Mouse (Mus musculus) brown adipose tissue, adult 24 weeks (tissue): ENCODE data around the gene Itm2b. TPM values are rescaled to one million over a fixed set of nuclear protein-coding genes. Genes with fewer than 3 reads are reported as not detected.

ENCODE experiments used
- H3K27ac ChIP-seq: fragments of 200-500 bp; replicated peaks from 2 replicates; pipeline ENCODE4 v1.5.1; 2012; ENCODE audit warnings: low read depth, mild to moderate bottlenecking, low read length
- H3K4me1 ChIP-seq: fragments of 200-500 bp; 2 replicates; pipeline ENCODE4 v1.6.1; 2012; ENCODE audit warnings: low read length, mixed read lengths; ENCODE audit not compliant: control insufficient read depth, insufficient read depth, insufficient read length
- H3K4me3 ChIP-seq: fragments of 200-500 bp; 2 replicates; pipeline ENCODE4 v1.5.1; 2012; ENCODE audit warnings: low read depth, mild to moderate bottlenecking, low read length, moderate library complexity; ENCODE audit not compliant: insufficient read depth
- polyA plus RNA-seq: library from polyadenylated mRNA; stranded (reverse); fragments of >200 nt; gene quantifications from 2 replicates; pipeline ENCODE4 v1.2.4, GENCODE M21; 2012; ENCODE audit not compliant: missing spikeins, insufficient read depth, insufficient read length

Gene Itm2b
- 1,115 and 1,308 TPM in 2 replicates for polyA plus RNA-seq

GRCm38 (mm10) chr14:73384913-73385719 is at the start of gene Itm2b:
Gene Itm2b, minus strand, starts transcription at chr14:73385289.
- Histone ChIP-seq H3K4me1 (peaks cover 20% of the 10 kb centered on the region), H3K27ac (peak within 1 kb of the TSS; percentile 88), H3K4me3 (peak within 1 kb of the TSS; percentile 85)

GRCm38 (mm10) chr14:73433487-73433886 is 48.4 kb upstream of the Itm2b start:
- H3K27ac ChIP-seq = peak overlapping the region; percentile 76
- H3K4me3 ChIP-seq = no peak overlapping the region
- 0 out of 2 replicates have a peak, but pooled peaks cover 3% of the 10 kb centered on the region for H3K4me1 ChIP-seq

- Histone ChIP-seq H3K4me1 (0 out of 2 replicates have a peak, but pooled peaks cover 3% of the 10 kb centered on the region), H3K27ac (no peak overlapping the region)
Observed at GRCm38 (mm10) chr14:73430571-73430970, 45.5 kb upstream of the Itm2b start.

GRCm38 (mm10) chr14:73425571-73426041 is 40.5 kb upstream of the Itm2b start:
- Histone ChIP-seq H3K27ac (no peak overlapping the region), H3K4me1 (no peaks in the 10 kb centered on the region), H3K4me3 (no peak overlapping the region)

More at GRCm38 (mm10) chr14:73430571-73430970, 45.5 kb upstream of the Itm2b start:
- H3K4me3 ChIP-seq = no peak overlapping the region

GRCm38 (mm10) chr14:73424961-73425360 is 39.9 kb upstream of the Itm2b start:
- Histone ChIP-seq H3K27ac (no peak overlapping the region), H3K4me3 (no peak overlapping the region), H3K4me1 (no peaks in the 10 kb centered on the region)

GRCm38 (mm10) chr14:73423542-73423941 is 38.5 kb upstream of the Itm2b start:
- H3K4me3 ChIP-seq = no peak overlapping the region
- no peak overlapping the region for H3K27ac ChIP-seq
- H3K4me1 ChIP-seq = no peaks in the 10 kb centered on the region

GRCm38 (mm10) chr14:73422621-73423020 is 37.5 kb upstream of the Itm2b start:
- Histone ChIP-seq H3K27ac (no peak overlapping the region), H3K4me3 (no peak overlapping the region), H3K4me1 (no peaks in the 10 kb centered on the region)

GRCm38 (mm10) chr14:73421580-73421979 is 36.5 kb upstream of the Itm2b start:
- Histone ChIP-seq H3K4me3 (no peak overlapping the region), H3K27ac (no peak overlapping the region), H3K4me1 (no peaks in the 10 kb centered on the region)

GRCm38 (mm10) chr14:73420138-73420745 is 35.2 kb upstream of the Itm2b start:
- Histone ChIP-seq H3K27ac (no peak overlapping the region), H3K4me1 (no peaks in the 10 kb centered on the region), H3K4me3 (no peak overlapping the region)

- Histone ChIP-seq H3K4me3 (no peak overlapping the region), H3K4me1 (no peaks in the 10 kb centered on the region), H3K27ac (no peak overlapping the region)
Observed at GRCm38 (mm10) chr14:73416511-73416910, 31.4 kb upstream of the Itm2b start.

GRCm38 (mm10) chr14:73415376-73416035 is 30.4 kb upstream of the Itm2b start:
- Histone ChIP-seq H3K27ac (no peak overlapping the region), H3K4me3 (no peak overlapping the region), H3K4me1 (peaks cover 2% of the 10 kb centered on the region; the same call in 1 of the 2 replicates)

- H3K4me3 ChIP-seq = no peak overlapping the region
- peaks cover 10% of the 10 kb centered on the region for H3K4me1 ChIP-seq
- H3K27ac ChIP-seq = no peak overlapping the region
Observed at GRCm38 (mm10) chr14:73411729-73412128, 26.6 kb upstream of the Itm2b start.

- Histone ChIP-seq H3K4me3 (no peak overlapping the region), H3K27ac (no peak overlapping the region)
Observed at GRCm38 (mm10) chr14:73410083-73410482, 25.0 kb upstream of the Itm2b start.

GRCm38 (mm10) chr14:73408223-73408845 is 23.2 kb upstream of the Itm2b start:
- H3K27ac ChIP-seq = no peak overlapping the region
- peaks cover 10% of the 10 kb centered on the region for H3K4me1 ChIP-seq
- no peak overlapping the region for H3K4me3 ChIP-seq

More at GRCm38 (mm10) chr14:73410083-73410482, 25.0 kb upstream of the Itm2b start:
- peaks cover 10% of the 10 kb centered on the region for H3K4me1 ChIP-seq

GRCm38 (mm10) chr14:73404016-73404415 is 18.9 kb upstream of the Itm2b start:
- no peak overlapping the region for H3K27ac ChIP-seq
- no peak overlapping the region for H3K4me3 ChIP-seq
- H3K4me1 ChIP-seq = peaks cover 10% of the 10 kb centered on the region
